In the genomic region with DNA sequence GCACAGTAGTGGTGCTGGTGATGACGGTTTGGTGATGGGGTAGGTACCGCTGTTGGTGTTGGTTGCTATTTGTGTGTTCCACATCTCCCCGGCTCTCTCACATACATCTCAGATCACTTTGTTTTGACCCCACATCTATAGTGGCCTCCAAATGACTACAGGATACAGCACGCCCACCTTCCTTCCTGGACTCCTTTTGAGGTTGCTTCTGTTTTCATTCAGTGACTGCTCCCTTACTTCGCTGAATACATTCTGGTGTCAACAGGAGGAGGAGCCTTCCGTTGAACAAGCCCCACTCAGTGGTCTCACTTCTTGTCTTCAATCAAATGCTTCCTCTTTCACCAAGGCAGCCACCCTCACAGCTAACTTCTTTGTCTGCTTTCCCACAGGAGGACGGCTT, we compare ENCODE assay signal across 9 mouse cellular contexts. TPM values are rescaled to one million over a fixed set of nuclear protein-coding genes. Genes with fewer than 3 reads are reported as not detected.
DNase-seq lines count a peak whose midpoint lies in the region; ATAC-seq and TF ChIP-seq lines count a peak whose summit lies in the region.
"Had no signal": no experiment of that assay in that cellular context is flagged by ENCODE, and none has a peak within 500 bp of the region (broad histone marks: within the 10 kb centered on the region; RNA-seq: fewer than 3 reads in every experiment).

No protein-coding gene starts in this region.

- H3K9me3 ChIP-seq in intestine, embryonic 16.5 days (ENCODE audit: control insufficient read depth, low read length): no peaks in the 10 kb centered on the region
- H3K9me3 ChIP-seq in intestine, postnatal 0 days (ENCODE audit: control insufficient read depth): no peaks in the 10 kb centered on the region
- H3K9me3 ChIP-seq: embryonic facial prominence, embryonic 12.5 days had no signal

- H3K4me3 ChIP-seq in intestine, embryonic 16.5 days (ENCODE audit: low read length): no peak overlapping the region
- no peak overlapping the region for H3K4me3 ChIP-seq in intestine, postnatal 0 days (ENCODE audit: low read depth, low read length)
- H3K4me3 ChIP-seq: embryonic facial prominence, embryonic 12.5 days had no signal

- H3K27me3 ChIP-seq in intestine, embryonic 16.5 days (replicated peaks; ENCODE audit: control insufficient read depth, insufficient read depth, low read length): no peaks in the 10 kb centered on the region
- H3K27me3 ChIP-seq in intestine, postnatal 0 days (replicated peaks; ENCODE audit: control insufficient read depth, insufficient read depth, low read length): no peaks in the 10 kb centered on the region
- H3K27me3 ChIP-seq: embryonic facial prominence, embryonic 12.5 days had no signal

- H3K4me1 ChIP-seq in intestine, embryonic 16.5 days (ENCODE audit: control insufficient read depth, insufficient read depth, low read length): peaks cover 11% of the 10 kb centered on the region
- 0 out of 2 replicates have a peak, but pooled peaks cover 4% of the 10 kb centered on the region for H3K4me1 ChIP-seq in intestine, postnatal 0 days (replicated peaks; ENCODE audit: control insufficient read depth, insufficient read depth, low read length)

- DNase-seq in ZHBTc4 (ENCODE audit: low read depth, low spot score): peak; percentile 21
- peak; percentile 47 for DNase-seq in lung, postnatal 36 days
- peak; percentile 85 to 90 for DNase-seq in spleen, postnatal 36 days (ENCODE audit: low spot score in 2 of 2)
- no peak for DNase-seq in right cerebral cortex, postnatal 36 days (ENCODE audit: low spot score in 2 of 2)
- DNase-seq in kidney, postnatal 14 days: no peak
- DNase-seq in gastrocnemius, postnatal 25 days: no peak

- ATAC-seq in intestine, embryonic 16.5 days: no peak
- ATAC-seq in intestine, postnatal 0 days: no peak

- no peaks in the 10 kb centered on the region for H3K36me3 ChIP-seq in intestine, embryonic 16.5 days (ENCODE audit: control insufficient read depth, insufficient read depth, low read length)
- H3K36me3 ChIP-seq in intestine, postnatal 0 days (ENCODE audit: control insufficient read depth, insufficient read depth): no peaks in the 10 kb centered on the region
- H3K36me3 ChIP-seq: embryonic facial prominence, embryonic 12.5 days had no signal

- no peak overlapping the region for H3K9ac ChIP-seq in intestine, embryonic 16.5 days (ENCODE audit: low read depth, low read length)
- no peak overlapping the region for H3K9ac ChIP-seq in intestine, postnatal 0 days (ENCODE audit: low read depth, low read length)
- H3K9ac ChIP-seq: embryonic facial prominence, embryonic 12.5 days had no signal

- 70% methylated on average over 7 of the region's 7 CpGs for WGBS in intestine, embryonic 16.5 days
- WGBS in intestine, postnatal 0 days: 75% methylated on average over 7 of the region's 7 CpGs

- peak overlapping the region; percentile 59; the same call in 1 of the 2 replicates for H3K27ac ChIP-seq in intestine, embryonic 16.5 days (ENCODE audit: low read length)
- H3K27ac ChIP-seq in intestine, postnatal 0 days (ENCODE audit: low read depth, low read length): no peak overlapping the region

- H3K4me2 ChIP-seq in intestine, embryonic 16.5 days (ENCODE audit: low read depth, low read length): no peak overlapping the region
- H3K4me2 ChIP-seq in intestine, postnatal 0 days (replicated peaks; ENCODE audit: low read depth): no peak overlapping the region
- H3K4me2 ChIP-seq: embryonic facial prominence, embryonic 12.5 days had no signal

- no peak for TF ChIP-seq CTCF in intestine, postnatal 0 days (IDR thresholded peaks at IDR 0.05; ENCODE audit: low read depth)

RNA-seq across cellular contexts. Expression of a gene that starts 3.8 kb away (rescaled TPM):
- 1,797 and 1,804 TPM in 2 replicates for polyA plus RNA-seq in intestine, embryonic 16.5 days (2015; fragmentation: Nextera tagmentation; extraction: Ambion mirVana)
- 3,149 and 3,323 TPM in 2 replicates for polyA plus RNA-seq in intestine, postnatal 0 days (2015; fragmentation: Nextera tagmentation; extraction: Ambion mirVana)
- total RNA-seq in gastrocnemius, postnatal 25 days (2021): 100 to 1,000 TPM in 1 of 2 experiments, 10 to 100 TPM in 1; 81.7 to 136 TPM

RNA-seq across cellular contexts. Expression of a gene that starts 55.0 kb away (rescaled TPM):
- 23.8 and 24.6 TPM in 2 replicates for polyA plus RNA-seq in intestine, embryonic 16.5 days (2015; fragmentation: Nextera tagmentation; extraction: Ambion mirVana)
- 43.4 and 45.2 TPM in 2 replicates for polyA plus RNA-seq in intestine, postnatal 0 days (2015; fragmentation: Nextera tagmentation; extraction: Ambion mirVana)
- 100 to 1,000 TPM; 128 to 136 TPM for total RNA-seq in gastrocnemius, postnatal 25 days (2021)

Comparison
In these comparisons a context has a peak if more than half of its experiments do, and no peak if none do; other contexts are left out.
1. DNase-seq: peak in ZHBTc4 (single experiment), lung, postnatal 36 days (single experiment) and spleen, postnatal 36 days (2 of 2); none in right cerebral cortex, postnatal 36 days (0 of 2), kidney, postnatal 14 days (single experiment) and gastrocnemius, postnatal 25 days (single experiment).